Mouse (Mus musculus) limb, embryonic 11.5 days (tissue): ENCODE measurements at regions not wholly inside any gene's neighbourhood (a gene's known extent, or its start where the extent isn't known, plus 50 kb on each side); places are given as distances from the start of the nearest gene placed in this dataset.

Source experiments
- ATAC-seq: fragments of 200-750 bp; cut with Nextera tagmentation; 2 replicates; pipeline ENCODE4 v1.8.0; 2017; ENCODE audit warnings: low read depth; ENCODE audit not compliant: insufficient number of reproducible peaks, low FRiP score, low TSS enrichment
- DNase-seq: peaks from one replicate; pipeline ENCODE4 v3.0.0-alpha.2; 2015; ENCODE audit warnings: low spot score
- H3K27ac ChIP-seq: fragments of 300-500 bp; sonication (generic); replicated peaks from 2 replicates; pipeline ENCODE4 v1.5.1; 2014; ENCODE audit warnings: low read depth, mild to moderate bottlenecking, low read length
- H3K27me3 ChIP-seq: fragments of 300-500 bp; sonication (generic); 2 replicates; pipeline ENCODE4 v1.6.1; 2014; ENCODE audit warnings: mild to moderate bottlenecking, low read length, mixed read lengths; ENCODE audit not compliant: control insufficient read depth, insufficient read depth
- H3K36me3 ChIP-seq: fragments of 300-500 bp; sonication (generic); 2 replicates; pipeline ENCODE4 v1.6.1; 2014; ENCODE audit warnings: mild to moderate bottlenecking, low read length, moderate library complexity, mixed read lengths; ENCODE audit not compliant: control insufficient read depth, insufficient read depth
- H3K4me1 ChIP-seq: fragments of 300-500 bp; sonication (generic); 2 replicates; pipeline ENCODE4 v1.6.1; 2014; ENCODE audit warnings: low read length, mixed read lengths; ENCODE audit not compliant: control insufficient read depth, insufficient read depth
- H3K4me2 ChIP-seq: fragments of 300-500 bp; sonication (generic); 2 replicates; pipeline ENCODE4 v1.6.1; 2014; ENCODE audit warnings: low read depth, mild to moderate bottlenecking, moderate library complexity; ENCODE audit not compliant: severe bottlenecking
- H3K4me3 ChIP-seq: fragments of 300-500 bp; sonication (generic); 2 replicates; pipeline ENCODE4 v1.5.1; 2014; ENCODE audit warnings: low read depth, low read length
- H3K9ac ChIP-seq: fragments of 300-500 bp; sonication (generic); 2 replicates; pipeline ENCODE4 v1.6.1; 2014; ENCODE audit warnings: mild to moderate bottlenecking, low read length
- H3K9me3 ChIP-seq: fragments of 300-500 bp; sonication (generic); 2 replicates; pipeline ENCODE4 v1.6.1; 2016; ENCODE audit warnings: low read length; ENCODE audit not compliant: control insufficient read depth
- WGBS: fragments of 180-500 bp; shearing (Covaris S2); extraction: QIAGEN DNeasy Blood & Tissue Kit; methylation state at CpG from one replicate; pipeline ENCODE4 v1.1.7; 2014; 5-methylcytosine and 5-hydroxymethylcytosine counted together

GRCm38 (mm10) chr5:28696966-28697365 is 229.9 kb upstream of the Shh start:
- ATAC-seq (no peak), DNase-seq (no peak)
- Histone ChIP-seq H3K4me1 (no peaks in the 10 kb centered on the region), H3K27ac (no peak overlapping the region), H3K9me3 (no peaks in the 10 kb centered on the region), H3K4me3 (no peak overlapping the region), H3K27me3 (no peaks in the 10 kb centered on the region), H3K36me3 (no peaks in the 10 kb centered on the region), H3K4me2 (no peak overlapping the region), H3K9ac (no peak overlapping the region)
- 74% methylated on average over 3 of the region's 3 CpGs for WGBS

GRCm38 (mm10) chr5:28690110-28690509 is 223.1 kb upstream of the Shh start:
- ATAC-seq: no peak

GRCm38 (mm10) chr5:28689651-28690050 is 222.6 kb upstream of the Shh start:
- no peaks in the 10 kb centered on the region for H3K27me3 ChIP-seq
- H3K9ac ChIP-seq: no peak overlapping the region
- no peak overlapping the region for H3K4me2 ChIP-seq
- H3K4me3 ChIP-seq: no peak overlapping the region
- H3K27ac ChIP-seq: no peak overlapping the region
- 90% methylated on average over 2 of the region's 2 CpGs for WGBS
- no peaks in the 10 kb centered on the region for H3K36me3 ChIP-seq
- DNase-seq: no peak
- ATAC-seq: no peak
- H3K4me1 ChIP-seq: no peaks in the 10 kb centered on the region
- H3K9me3 ChIP-seq: no peaks in the 10 kb centered on the region; the same call in 1 of the 2 replicates

More at GRCm38 (mm10) chr5:28690110-28690509, 223.1 kb upstream of the Shh start:
- no peak for DNase-seq
- H3K27me3 ChIP-seq: no peaks in the 10 kb centered on the region
- H3K9ac ChIP-seq: no peak overlapping the region
- no peaks in the 10 kb centered on the region for H3K36me3 ChIP-seq
- no peak overlapping the region for H3K4me3 ChIP-seq
- WGBS: 69% methylated on average over 6 of the region's 6 CpGs
- H3K27ac ChIP-seq: no peak overlapping the region
- H3K4me1 ChIP-seq: no peaks in the 10 kb centered on the region
- no peak overlapping the region for H3K4me2 ChIP-seq
- H3K9me3 ChIP-seq: no peaks in the 10 kb centered on the region; the same call in 1 of the 2 replicates

- Histone ChIP-seq H3K4me1 (no peaks in the 10 kb centered on the region), H3K9ac (no peak overlapping the region), H3K36me3 (no peaks in the 10 kb centered on the region), H3K9me3 (no peaks in the 10 kb centered on the region; the same call in 1 of the 2 replicates), H3K4me3 (no peak overlapping the region), H3K4me2 (no peak overlapping the region), H3K27me3 (no peaks in the 10 kb centered on the region), H3K27ac (no peak overlapping the region)
- WGBS: 75% methylated on average over 3 of the region's 3 CpGs
- ATAC-seq: no peak
- DNase-seq: no peak
These were observed 222.1 kb upstream of the Shh start for GRCm38 (mm10) chr5:28689136-28689535.

GRCm38 (mm10) chr5:28682821-28683220 is 215.8 kb upstream of the Shh start:
- no peak for DNase-seq

GRCm38 (mm10) chr5:28680311-28680710 is 213.3 kb upstream of the Shh start:
- DNase-seq: no peak
- no peak overlapping the region for H3K27ac ChIP-seq
- no peak overlapping the region for H3K4me2 ChIP-seq
- ATAC-seq: no peak
- H3K36me3 ChIP-seq: no peaks in the 10 kb centered on the region
- H3K9ac ChIP-seq: no peak overlapping the region
- no peak overlapping the region for H3K4me3 ChIP-seq
- H3K27me3 ChIP-seq: no peaks in the 10 kb centered on the region
- no peaks in the 10 kb centered on the region for H3K9me3 ChIP-seq
- no peaks in the 10 kb centered on the region for H3K4me1 ChIP-seq
- WGBS: 93% methylated on average over 1 of the region's 1 CpGs

More at GRCm38 (mm10) chr5:28682821-28683220, 215.8 kb upstream of the Shh start:
- no peaks in the 10 kb centered on the region for H3K4me1 ChIP-seq
- no peaks in the 10 kb centered on the region for H3K27me3 ChIP-seq
- WGBS: 85% methylated on average over 6 of the region's 6 CpGs
- no peak for ATAC-seq
- H3K36me3 ChIP-seq: no peaks in the 10 kb centered on the region
- no peak overlapping the region for H3K4me3 ChIP-seq
- H3K4me2 ChIP-seq: no peak overlapping the region
- no peak overlapping the region for H3K9ac ChIP-seq
- no peaks in the 10 kb centered on the region for H3K9me3 ChIP-seq
- no peak overlapping the region for H3K27ac ChIP-seq

- no peak overlapping the region for H3K9ac ChIP-seq
- H3K36me3 ChIP-seq: no peaks in the 10 kb centered on the region
- ATAC-seq: no peak
- H3K27ac ChIP-seq: no peak overlapping the region
- H3K27me3 ChIP-seq: no peaks in the 10 kb centered on the region
- WGBS: 91% methylated on average over 1 of the region's 1 CpGs
- H3K4me2 ChIP-seq: no peak overlapping the region
- no peak for DNase-seq
- no peak overlapping the region for H3K4me3 ChIP-seq
- no peaks in the 10 kb centered on the region for H3K4me1 ChIP-seq
- no peaks in the 10 kb centered on the region for H3K9me3 ChIP-seq
These were observed 212.7 kb upstream of the Shh start for GRCm38 (mm10) chr5:28679761-28680160.

GRCm38 (mm10) chr5:28630186-28630585 is 163.1 kb upstream of the Shh start:
- Histone ChIP-seq H3K36me3 (no peaks in the 10 kb centered on the region), H3K9ac (no peak overlapping the region), H3K4me2 (no peak overlapping the region), H3K27me3 (no peaks in the 10 kb centered on the region), H3K4me3 (no peak overlapping the region), H3K27ac (no peak overlapping the region), H3K9me3 (no peaks in the 10 kb centered on the region), H3K4me1 (no peaks in the 10 kb centered on the region)
- DNase-seq: no peak
- 81% methylated on average over 4 of the region's 4 CpGs for WGBS
- no peak for ATAC-seq

- H3K36me3 ChIP-seq: no peaks in the 10 kb centered on the region
- H3K4me2 ChIP-seq: no peak overlapping the region
- no peaks in the 10 kb centered on the region for H3K4me1 ChIP-seq
- DNase-seq (peak; percentile 3), ATAC-seq (no peak)
- no peaks in the 10 kb centered on the region for H3K9me3 ChIP-seq
- H3K27ac ChIP-seq: no peak overlapping the region
- H3K27me3 ChIP-seq: no peaks in the 10 kb centered on the region
- no peak overlapping the region for H3K4me3 ChIP-seq
- 92% methylated on average over 3 of the region's 3 CpGs for WGBS
- H3K9ac ChIP-seq: no peak overlapping the region
These were observed 144.8 kb upstream of the Shh start for GRCm38 (mm10) chr5:28611885-28612284.
